Mouse (Mus musculus): ENCODE data around the gene Slc24a3.

The Slc24a3 gene

GRCm38 (mm10) chr2:145288501-145288900 is 120.9 kb downstream of the Slc24a3 start:
- DNase-seq: no peak

- no peak for DNase-seq
Measured at GRCm38 (mm10) chr2:145291473-145291872, 123.9 kb downstream of the Slc24a3 start.

GRCm38 (mm10) chr2:145292196-145292595 is 124.6 kb downstream of the Slc24a3 start:
- no peak for DNase-seq

GRCm38 (mm10) chr2:145292816-145293215 is 125.3 kb downstream of the Slc24a3 start:
- DNase-seq: no peak

- DNase-seq: no peak
Measured at GRCm38 (mm10) chr2:145296906-145297305, 129.4 kb downstream of the Slc24a3 start.

- no peak for DNase-seq
Measured at GRCm38 (mm10) chr2:145299914-145300699, 132.6 kb downstream of the Slc24a3 start.

GRCm38 (mm10) chr2:145307231-145307883 is 139.8 kb downstream of the Slc24a3 start:
- no peak for DNase-seq

GRCm38 (mm10) chr2:145318916-145319315 is 151.4 kb downstream of the Slc24a3 start:
- DNase-seq: no peak

GRCm38 (mm10) chr2:145321287-145321686 is 153.7 kb downstream of the Slc24a3 start:
- no peak for DNase-seq

GRCm38 (mm10) chr2:145321755-145322154 is 154.2 kb downstream of the Slc24a3 start:
- no peak for DNase-seq

- DNase-seq: no peak
Measured at GRCm38 (mm10) chr2:145324477-145324876, 156.9 kb downstream of the Slc24a3 start.

GRCm38 (mm10) chr2:145325852-145326251 is 158.3 kb downstream of the Slc24a3 start:
- no peak for DNase-seq

GRCm38 (mm10) chr2:145326544-145326943 is 159.0 kb downstream of the Slc24a3 start:
- no peak for DNase-seq

GRCm38 (mm10) chr2:145329756-145330155 is 162.2 kb downstream of the Slc24a3 start:
- DNase-seq: no peak

GRCm38 (mm10) chr2:145331525-145331924 is 164.0 kb downstream of the Slc24a3 start:
- DNase-seq: no peak

- DNase-seq: no peak
Measured at GRCm38 (mm10) chr2:145333466-145333865, 165.9 kb downstream of the Slc24a3 start.

GRCm38 (mm10) chr2:145336406-145336805 is 168.9 kb downstream of the Slc24a3 start:
- no peak for DNase-seq

GRCm38 (mm10) chr2:145340816-145341215 is 173.3 kb downstream of the Slc24a3 start:
- DNase-seq: no peak

GRCm38 (mm10) chr2:145342956-145343355 is 175.4 kb downstream of the Slc24a3 start:
- no peak for DNase-seq

- no peak for DNase-seq
Measured at GRCm38 (mm10) chr2:145344521-145344920, 177.0 kb downstream of the Slc24a3 start.

- no peak for DNase-seq
Measured at GRCm38 (mm10) chr2:145353801-145354200, 186.2 kb downstream of the Slc24a3 start.

GRCm38 (mm10) chr2:145358236-145358942 is 190.8 kb downstream of the Slc24a3 start:
- no peak for DNase-seq

GRCm38 (mm10) chr2:145363604-145364003 is 196.1 kb downstream of the Slc24a3 start:
- no peak for DNase-seq

GRCm38 (mm10) chr2:145368701-145369100 is 201.1 kb downstream of the Slc24a3 start:
- no peak for DNase-seq
